Mouse (Mus musculus) cerebellum, adult 2 months (tissue): ENCODE results near the gene Zfp558. TPM values are rescaled to one million over a fixed set of nuclear protein-coding genes. Genes with fewer than 3 reads are reported as not detected.
A peak's percentile ranks its signal among the peaks of the same experiment; 100 is the strongest.
"Not testable (repeated sequence)": the region's sequence is repeated elsewhere in the genome, so short reads cannot be mapped to it uniquely, and the experiment has no call there.

ENCODE experiments used
- DNase-seq, 2 experiments: peaks; one replicate each; pipeline ENCODE4 v3.0.0; 2021
- H3K27ac ChIP-seq: fragments of 200-500 bp; 2 replicates; pipeline ENCODE4 v1.5.1; 2012; ENCODE audit warnings: low read length, control low read depth, inconsistent platforms; ENCODE audit not compliant: insufficient read depth
- H3K27me3 ChIP-seq: fragments of 200-500 bp; 2 replicates; pipeline ENCODE4 v1.6.1; 2012; ENCODE audit warnings: inconsistent platforms, mild to moderate bottlenecking, low read length, moderate library complexity; ENCODE audit not compliant: control insufficient read depth, insufficient read depth
- H3K4me1 ChIP-seq: fragments of 200-500 bp; 2 replicates; pipeline ENCODE4 v1.6.1; 2011; ENCODE audit warnings: low read length; ENCODE audit not compliant: control insufficient read depth, insufficient read depth
- H3K4me3 ChIP-seq: fragments of 200-500 bp; replicated peaks from 2 replicates; pipeline ENCODE3; 2011; ENCODE audit warnings: mild to moderate bottlenecking, low read depth, low read length, control low read depth; ENCODE audit not compliant: insufficient read depth
- CTCF ChIP-seq: fragments of 200-500 bp; IDR thresholded peaks from 2 replicates; pipeline ENCODE4 v1.5.1; 2011; ENCODE audit warnings: low read depth, mild to moderate bottlenecking, control low read depth, low read length, moderate library complexity, borderline replicate concordance; ENCODE audit not compliant: insufficient read depth
- POLR2A ChIP-seq: fragments of 200-500 bp; IDR thresholded peaks from 2 replicates; pipeline ENCODE4 v1.6.1; 2011; ENCODE audit warnings: low read length, control low read depth, borderline replicate concordance; ENCODE audit not compliant: insufficient read depth
- WGBS: fragments of 180-500 bp; shearing (Covaris S2); methylation state at CpG from one replicate; pipeline ENCODE4 v1.1.7; 2018; 5-methylcytosine and 5-hydroxymethylcytosine counted together
- polyA plus RNA-seq: library from polyadenylated mRNA; depleted of rRNA; stranded (reverse); fragments of >200 nt; gene quantifications from 2 replicates; pipeline ENCODE4 v1.2.3, GENCODE M21; 2012; rRNA removed

Gene Zfp558
- 1.0 and 1.6 TPM in 2 replicates for polyA plus RNA-seq

DNA sequence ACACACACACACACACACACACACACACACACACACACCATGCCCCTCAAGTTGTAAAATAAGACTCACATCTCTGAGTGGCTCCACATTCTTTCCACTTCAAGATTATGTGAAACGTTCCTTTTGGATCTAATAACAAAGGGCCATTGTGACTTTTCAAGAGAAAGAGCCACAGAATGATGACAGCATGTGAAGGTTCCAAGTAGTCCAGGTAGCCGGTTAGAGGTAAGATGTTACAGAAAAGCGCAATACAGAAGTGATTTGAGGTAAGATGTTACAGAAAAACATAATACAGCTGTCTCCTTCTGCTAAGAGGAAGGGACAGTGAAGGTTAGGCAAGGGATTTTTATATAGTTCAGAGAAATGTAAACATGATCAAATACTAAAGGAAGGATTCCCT, at the start of gene Zfp558, which contains the start of gene Mbd3l1:
Gene Zfp558 (minus strand): TSS at position 101 of the 400 bp plus-strand sequence.
Gene Mbd3l1 (plus strand): TSS at position 192 of the 400 bp plus-strand sequence.
- H3K4me1 ChIP-seq: no peaks in the 10 kb centered on the region
- whole genome bisulfite sequencing: 73% methylated on average over 3 of the region's 3 CpGs
- no peak for DNase-seq
- no peak within 1 kb of the TSS for H3K4me3 ChIP-seq
- no peak for TF ChIP-seq CTCF
- TF ChIP-seq POLR2A: no peak
- H3K27me3 ChIP-seq: no peaks in the 10 kb centered on the region
- no peak within 1 kb of the TSS for H3K27ac ChIP-seq

DNA sequence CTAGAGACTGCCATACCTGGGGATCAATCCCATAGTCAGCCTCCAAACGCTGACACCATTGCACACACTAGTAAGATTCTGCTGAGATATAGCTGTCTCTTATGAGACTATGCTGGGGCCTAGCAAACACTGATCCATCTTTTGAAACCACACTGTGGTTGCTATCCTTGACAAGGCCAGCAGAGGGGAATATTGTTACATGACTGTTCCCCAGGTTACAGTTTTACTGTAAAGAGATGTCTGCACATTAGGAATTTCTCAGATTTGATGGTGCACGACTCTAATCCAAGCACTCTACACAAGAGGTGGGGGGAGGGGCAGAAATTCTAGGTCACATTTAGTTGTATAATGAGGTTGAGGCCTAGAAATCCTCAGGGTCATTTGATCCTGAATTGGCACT, 30.0 kb upstream of the Zfp558 start:
- no peak overlapping the region for H3K27ac ChIP-seq
- TF ChIP-seq POLR2A: no peak
- TF ChIP-seq CTCF: no peak
- no peak for DNase-seq
- 46% methylated on average over 2 of the region's 2 CpGs for WGBS
- no peaks in the 10 kb centered on the region for H3K27me3 ChIP-seq
- no peaks in the 10 kb centered on the region for H3K4me1 ChIP-seq
- no peak overlapping the region for H3K4me3 ChIP-seq

DNA sequence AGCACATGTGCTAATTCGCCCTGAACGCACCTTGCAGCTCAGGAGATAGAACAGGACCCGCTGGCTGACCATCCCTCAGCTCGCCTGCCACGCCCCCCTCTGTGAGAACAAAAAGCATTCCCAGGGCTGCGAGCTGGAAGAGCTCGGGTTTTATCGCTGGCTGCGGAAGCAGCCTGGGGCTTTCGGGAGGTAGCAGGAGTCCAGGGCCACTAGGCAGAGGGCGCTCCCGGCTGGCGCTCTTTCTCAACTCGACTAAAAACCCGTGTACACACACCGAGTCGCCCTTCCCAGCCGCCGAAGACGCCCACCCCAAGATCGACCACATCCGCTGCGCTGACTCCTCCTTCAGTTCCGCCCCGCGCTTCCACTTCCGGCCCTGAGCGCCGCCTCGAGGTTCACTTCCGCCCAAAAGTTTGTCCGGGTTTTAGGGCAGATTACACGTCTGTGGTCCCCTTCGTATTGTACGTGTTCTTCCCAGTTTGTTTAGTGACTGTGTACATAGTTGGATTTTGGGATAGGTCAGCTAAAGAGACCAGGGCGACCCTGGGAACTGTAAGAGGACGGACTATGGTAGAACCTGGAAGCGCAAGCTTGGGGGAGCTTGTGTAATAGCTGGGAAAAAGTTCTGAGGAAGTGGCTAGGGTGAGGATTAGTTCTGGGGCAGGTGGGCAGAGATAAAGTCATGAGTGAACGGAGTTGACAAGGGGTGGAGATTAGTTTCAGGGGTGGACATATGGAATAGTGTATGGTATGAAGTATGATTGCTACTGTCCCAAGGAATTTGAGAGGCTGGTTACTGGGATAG, 4.5 kb downstream of the Zfp558 start:
- 5% methylated on average over 39 of the region's 39 CpGs for WGBS
- DNase-seq: peak; percentile 61 to 62
- H3K27me3 ChIP-seq: no peaks in the 10 kb centered on the region
- H3K27ac ChIP-seq: no peak overlapping the region
- H3K4me1 ChIP-seq: no peaks in the 10 kb centered on the region
- H3K4me3 ChIP-seq: peak overlapping the region; percentile 61
- TF ChIP-seq CTCF: no peak
- TF ChIP-seq POLR2A: no peak

DNA sequence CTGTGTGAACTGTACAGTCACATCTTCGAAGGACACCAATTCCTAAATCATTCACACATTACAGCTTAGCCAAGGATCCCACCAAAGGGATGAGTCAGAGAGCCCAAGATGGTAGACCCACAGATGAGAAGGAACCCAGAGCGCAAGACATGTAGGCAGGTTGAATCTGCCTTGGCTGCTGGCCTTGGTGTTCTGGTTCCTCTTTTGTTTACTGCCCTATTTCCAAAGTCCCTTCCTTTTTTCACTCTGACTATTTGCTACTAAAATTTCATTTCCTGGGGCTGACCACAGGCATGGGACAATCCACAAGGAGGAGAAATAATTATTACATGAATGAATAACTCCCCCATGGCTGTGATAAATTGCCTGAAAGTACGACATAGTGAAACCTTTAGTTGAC, 10.1 kb downstream of the Zfp558 start:
- no peak overlapping the region for H3K27ac ChIP-seq
- no peak overlapping the region for H3K4me3 ChIP-seq
- no peaks in the 10 kb centered on the region for H3K4me1 ChIP-seq
- TF ChIP-seq POLR2A: no peak
- no peak for TF ChIP-seq CTCF
- DNase-seq: no peak
- 92% methylated on average over 3 of the region's 3 CpGs for WGBS
- H3K27me3 ChIP-seq: no peaks in the 10 kb centered on the region

DNA sequence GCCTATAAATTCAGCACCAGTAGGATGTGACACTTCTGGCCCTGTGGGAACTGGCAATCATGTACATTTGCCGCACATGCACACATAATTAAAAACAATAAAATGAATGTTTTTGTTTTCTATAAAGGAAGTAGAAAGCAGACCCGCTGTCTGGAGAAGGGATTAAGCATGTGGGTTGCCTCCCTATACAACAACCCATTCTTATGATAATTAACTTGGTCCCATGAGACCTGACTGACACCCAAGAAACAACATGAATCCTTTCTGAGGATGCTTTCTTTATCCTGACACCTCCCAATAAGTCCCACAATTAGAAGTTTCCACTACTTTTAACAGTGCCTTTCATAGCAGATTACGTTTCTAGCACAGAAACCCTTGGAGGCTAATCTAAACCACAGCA, 10.7 kb downstream of the Zfp558 start:
- Histone ChIP-seq H3K27ac (no peak overlapping the region), H3K27me3 (no peaks in the 10 kb centered on the region), H3K4me1 (no peaks in the 10 kb centered on the region), H3K4me3 (no peak overlapping the region)
- no peak for DNase-seq
- no peak for TF ChIP-seq CTCF
- 37% methylated on average over 3 of the region's 3 CpGs for WGBS

DNA sequence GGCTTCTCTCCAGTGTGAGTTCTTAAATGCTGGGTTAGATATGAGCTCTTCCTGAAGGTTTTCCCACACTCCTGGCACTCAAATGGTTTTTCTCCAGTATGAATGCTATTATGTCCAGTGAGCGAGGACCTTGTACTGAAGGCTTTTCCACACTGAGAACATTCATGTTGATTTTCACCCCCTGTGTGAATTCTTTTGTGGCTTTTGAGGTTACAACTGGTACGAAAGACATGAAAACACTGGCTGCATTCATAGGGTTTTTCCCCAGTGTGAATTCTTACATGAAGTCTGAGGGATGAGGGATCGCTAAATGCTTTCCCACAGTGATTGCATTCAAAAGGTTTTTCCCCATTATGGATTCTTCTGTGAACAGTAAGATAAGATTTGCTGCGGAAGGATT, 21.5 kb downstream of the Zfp558 start:
- no peak overlapping the region for H3K4me3 ChIP-seq
- DNase-seq: no peak
- no peaks in the 10 kb centered on the region for H3K27me3 ChIP-seq
- H3K27ac ChIP-seq: no peak overlapping the region
- no peak for TF ChIP-seq POLR2A
- TF ChIP-seq CTCF: no peak
- 68% methylated on average over 4 of the region's 4 CpGs for WGBS
- H3K4me1 ChIP-seq: no peaks in the 10 kb centered on the region

DNA sequence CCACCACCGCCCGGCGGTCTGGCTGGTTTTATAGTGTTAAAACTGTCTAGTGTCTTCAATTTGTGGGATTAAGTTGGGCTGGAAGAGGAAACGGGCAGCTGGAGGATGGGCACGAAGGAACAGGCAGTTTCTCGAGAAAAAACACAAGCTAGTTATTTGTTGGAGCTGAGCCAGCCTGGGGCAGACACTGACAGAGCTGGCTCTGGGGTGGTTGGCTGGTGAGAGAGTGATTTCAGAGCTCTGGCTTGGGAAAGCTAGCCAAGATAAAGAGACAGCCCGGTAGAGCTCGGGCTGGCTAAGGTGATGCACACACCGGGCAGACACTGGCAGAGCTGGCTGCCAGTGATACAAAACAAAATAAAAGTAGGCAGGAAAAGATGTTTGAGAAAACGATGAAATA, 46.4 kb downstream of the Zfp558 start:
- H3K27me3 ChIP-seq: no peaks in the 10 kb centered on the region
- TF ChIP-seq POLR2A: no peak
- TF ChIP-seq CTCF: no peak
- no peak overlapping the region for H3K27ac ChIP-seq
- H3K4me3 ChIP-seq: no peak overlapping the region
- peak in 1 of 2 experiments; percentile 28 for DNase-seq
- no peaks in the 10 kb centered on the region for H3K4me1 ChIP-seq
- WGBS: 19% methylated on average over 10 of the region's 10 CpGs

DNA sequence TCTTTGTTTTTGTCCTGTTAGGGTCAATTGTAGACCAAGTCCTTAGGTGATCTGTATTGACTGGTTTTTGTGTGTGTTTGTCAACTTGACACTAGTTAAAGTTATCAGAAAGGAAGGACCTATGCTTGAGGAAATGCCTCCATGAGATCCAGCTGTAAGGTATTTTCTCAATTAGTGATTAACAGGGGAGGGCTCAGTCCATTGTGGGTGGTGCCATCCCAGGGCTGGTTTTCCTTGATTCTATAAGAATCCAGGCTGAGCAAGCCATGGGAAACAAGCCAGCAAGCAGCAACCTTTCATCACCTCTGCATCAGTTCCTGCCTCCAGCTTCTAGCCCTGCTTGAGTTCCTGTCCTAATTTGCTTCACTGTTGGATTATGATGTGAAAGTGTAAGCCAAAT, 47.7 kb downstream of the Zfp558 start, which contains the start of gene Mbd3l2:
Gene Mbd3l2 (plus strand): TSS at position 301 of the 400 bp plus-strand sequence.
- no peak for TF ChIP-seq POLR2A
- no peak for TF ChIP-seq CTCF
- no peak within 1 kb of the TSS for H3K27ac ChIP-seq
- DNase-seq: no peak
- H3K4me1 ChIP-seq: no peaks in the 10 kb centered on the region
- no peak within 1 kb of the TSS for H3K4me3 ChIP-seq
- no peaks in the 10 kb centered on the region for H3K27me3 ChIP-seq

DNA sequence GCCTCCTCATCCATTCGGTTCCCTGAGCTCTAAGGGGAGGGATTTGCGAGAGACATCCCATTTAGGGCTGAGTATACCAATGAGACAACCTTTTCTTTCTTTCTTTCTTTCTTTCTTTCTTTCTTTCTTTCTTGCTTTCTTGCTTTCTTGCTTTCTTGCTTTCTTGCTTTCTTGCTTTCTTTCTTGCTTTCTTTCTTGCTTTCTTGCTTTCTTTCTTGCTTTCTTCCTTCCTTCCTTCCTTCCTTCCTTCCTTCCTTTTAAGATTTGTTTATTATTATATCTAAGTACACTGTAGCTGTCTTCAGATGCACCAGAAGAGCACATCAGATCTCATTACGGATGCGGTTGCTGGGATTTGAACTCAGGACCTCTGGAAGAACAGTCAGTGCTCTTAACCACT, 65.7 kb downstream of the Zfp558 start:
- H3K4me1 ChIP-seq, H3K27me3 ChIP-seq, H3K4me3 ChIP-seq, H3K27ac ChIP-seq, DNase-seq: not testable (repeated sequence)
- WGBS: 81% methylated on average over 4 of the region's 4 CpGs
